Mouse (Mus musculus): ENCODE results near the gene Vav1.
A peak's percentile ranks its signal among the peaks of the same experiment; 100 is the strongest.

Gene Vav1

GRCm38 (mm10) chr17:57278943-57279590, at the start of gene Vav1:
Vav1 (plus strand) TSS chr17:57279100.
- no peak for DNase-seq (ENCODE audit: extremely low spot score)

- DNase-seq (ENCODE audit: extremely low spot score), result no peak
Measured at GRCm38 (mm10) chr17:57229851-57230727, 48.8 kb upstream of the Vav1 start.

GRCm38 (mm10) chr17:57230728-57231125, 48.2 kb upstream of the Vav1 start:
- no peak for DNase-seq (ENCODE audit: extremely low spot score)

GRCm38 (mm10) chr17:57231321-57231771, 47.6 kb upstream of the Vav1 start:
- no peak for DNase-seq (ENCODE audit: extremely low spot score)

- DNase-seq (ENCODE audit: extremely low spot score), result no peak
Measured at GRCm38 (mm10) chr17:57232200-57232599, 46.7 kb upstream of the Vav1 start.

- DNase-seq (ENCODE audit: extremely low spot score), result no peak
Measured at GRCm38 (mm10) chr17:57233038-57233437, 45.9 kb upstream of the Vav1 start.

GRCm38 (mm10) chr17:57234254-57234928, 44.5 kb upstream of the Vav1 start:
- no peak for DNase-seq (ENCODE audit: extremely low spot score)

- DNase-seq (ENCODE audit: extremely low spot score), result no peak
Measured at GRCm38 (mm10) chr17:57235803-57236202, 43.1 kb upstream of the Vav1 start.

GRCm38 (mm10) chr17:57237181-57237580, 41.7 kb upstream of the Vav1 start:
- no peak for DNase-seq (ENCODE audit: extremely low spot score)

GRCm38 (mm10) chr17:57243650-57244370, 35.1 kb upstream of the Vav1 start:
- DNase-seq (ENCODE audit: extremely low spot score), result no peak

- no peak for DNase-seq (ENCODE audit: extremely low spot score)
Measured at GRCm38 (mm10) chr17:57245311-57245929, 33.5 kb upstream of the Vav1 start.

GRCm38 (mm10) chr17:57246663-57247392, 32.1 kb upstream of the Vav1 start:
- no peak for DNase-seq (ENCODE audit: extremely low spot score)

- DNase-seq (ENCODE audit: extremely low spot score), result peak; percentile 92
Measured at GRCm38 (mm10) chr17:57247393-57248200, 31.3 kb upstream of the Vav1 start.

- DNase-seq (ENCODE audit: extremely low spot score), result peak; percentile 85
Measured at GRCm38 (mm10) chr17:57248201-57248699, 30.6 kb upstream of the Vav1 start, which contains the start of gene Gpr108. Gpr108 (minus strand) TSS chr17:57248446.

- DNase-seq (ENCODE audit: extremely low spot score), result no peak
Measured at GRCm38 (mm10) chr17:57248771-57249170, 30.1 kb upstream of the Vav1 start.

GRCm38 (mm10) chr17:57249186-57250181, 29.4 kb upstream of the Vav1 start, which contains the start of gene Trip10:
Trip10 (plus strand) TSS chr17:57249455.
- peak; percentile 99 for DNase-seq (ENCODE audit: extremely low spot score)

- peak; percentile 41 for DNase-seq (ENCODE audit: extremely low spot score)
Measured at GRCm38 (mm10) chr17:57250461-57251160, 28.3 kb upstream of the Vav1 start.
